Mouse (Mus musculus) spleen, adult 2 months (tissue): ENCODE measurements around the gene Rhobtb3.

Experiments used
- CTCF ChIP-seq: fragments of 200-500 bp; IDR thresholded peaks from 2 replicates; pipeline ENCODE4 v1.5.1; 2011; ENCODE audit warnings: mild to moderate bottlenecking, inconsistent platforms; ENCODE audit not compliant: insufficient read depth, insufficient read length, insufficient replicate concordance; ENCODE audit errors: extremely low read depth
- POLR2A ChIP-seq: fragments of 200-500 bp; IDR thresholded peaks from 2 replicates; pipeline ENCODE4 v1.6.1; 2011; ENCODE audit warnings: low read depth, low read length, inconsistent platforms

DNA sequence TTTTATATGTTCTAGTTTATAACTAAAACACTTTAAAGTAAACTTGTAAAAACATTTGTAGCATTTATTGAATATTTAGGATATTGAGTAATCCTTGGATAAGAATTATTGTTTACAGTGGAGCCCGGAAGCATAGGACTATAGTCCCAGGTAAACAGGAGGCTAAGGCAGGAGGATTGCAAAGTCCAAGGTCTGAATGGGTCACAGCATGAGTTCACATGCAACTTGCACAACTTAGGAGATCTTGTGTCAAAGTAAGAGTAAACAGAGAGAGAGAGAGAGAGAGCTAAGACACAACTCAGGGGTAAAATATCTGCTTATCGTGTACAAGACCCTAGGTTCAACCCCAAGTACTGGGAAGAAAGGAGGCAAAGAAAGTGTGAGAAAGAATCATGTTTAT, 32.9 kb upstream of the Rhobtb3 start:
- TF ChIP-seq POLR2A = no peak
- no peak for TF ChIP-seq CTCF
